Mouse (Mus musculus): ENCODE results near the gene Cfap161. TPM values are rescaled to one million over a fixed set of nuclear protein-coding genes. Genes with fewer than 3 reads are reported as not detected.

Cfap161 gene
- polyA plus RNA-seq (2012; fragmentation: generic; extraction: Trizol): 0.08 TPM

GRCm38 (mm10) chr7:83794705-83795104, at the start of gene Cfap161:
Gene Cfap161, minus strand, starts transcription at chr7:83794880.
- Histone ChIP-seq H3K36me3 (ENCODE audit: control insufficient read depth, insufficient read depth) (no peaks in the 10 kb centered on the region), H3K4me3 (no peak within 1 kb of the TSS), H3K79me2 (ENCODE audit: control insufficient read depth, insufficient read depth) (no peaks in the 10 kb centered on the region), H3ac (ENCODE audit: control insufficient read depth, insufficient read length) (no peak within 1 kb of the TSS), H3K4me2 (ENCODE audit: low read depth) (peak within 1 kb of the TSS; percentile 30), H3K27me3 (ENCODE audit: control insufficient read depth, insufficient read depth, insufficient read length) (no peaks in the 10 kb centered on the region)
- TF ChIP-seq MYOG (IDR thresholded peaks at IDR 0.05; ENCODE audit: control insufficient read depth in 1 of 3, insufficient read depth in 1 of 3, insufficient read length in 2 of 3, low read depth in 2 of 3) (no peak), MAX (IDR thresholded peaks at IDR 0.05; ENCODE audit: low read depth) (no peak), POLR2A (IDR thresholded peaks at IDR 0.05; ENCODE audit: insufficient read length, low read depth) (no peak), USF1 (IDR thresholded peaks at IDR 0.05; ENCODE audit: low read depth) (no peak), CEBPB (IDR thresholded peaks at IDR 0.05; ENCODE audit: insufficient read depth, poor library complexity, severe bottlenecking) (no peak), REST (IDR thresholded peaks at IDR 0.05; ENCODE audit: insufficient read depth, insufficient read length) (no peak), TCF12 (IDR thresholded peaks at IDR 0.05; ENCODE audit: insufficient read depth, poor library complexity, severe bottlenecking) (no peak), TCF3 (IDR thresholded peaks at IDR 0.05; ENCODE audit: insufficient read length, low read depth) (no peak), MYOD1 (IDR thresholded peaks at IDR 0.05; ENCODE audit: control insufficient read depth in 1 of 3, insufficient read length in 2 of 3, low read depth in 2 of 3) (no peak), POLR2AphosphoS2 (IDR thresholded peaks at IDR 0.05; ENCODE audit: insufficient read length, low read depth) (no peak), SRF (IDR thresholded peaks at IDR 0.05; ENCODE audit: control insufficient read depth, insufficient read length, low read depth) (no peak), E2F4 (IDR thresholded peaks at IDR 0.05; ENCODE audit: insufficient read depth) (no peak)

GRCm38 (mm10) chr7:83842486-83843259, 48.0 kb upstream of the Cfap161 start:
- no peak overlapping the region for H3K4me3 ChIP-seq
- H3K4me2 ChIP-seq (ENCODE audit: low read depth): no peak overlapping the region
- no peaks in the 10 kb centered on the region for H3K27me3 ChIP-seq (ENCODE audit: control insufficient read depth, insufficient read depth, insufficient read length)
- TF ChIP-seq POLR2A (IDR thresholded peaks at IDR 0.05; ENCODE audit: insufficient read length, low read depth): no peak
- no peak for TF ChIP-seq MYOG (IDR thresholded peaks at IDR 0.05; ENCODE audit: control insufficient read depth in 1 of 3, insufficient read depth in 1 of 3, insufficient read length in 2 of 3, low read depth in 2 of 3)
- TF ChIP-seq MYOD1 (IDR thresholded peaks at IDR 0.05; ENCODE audit: control insufficient read depth in 1 of 3, insufficient read length in 2 of 3, low read depth in 2 of 3): no peak
- no peak for TF ChIP-seq REST (IDR thresholded peaks at IDR 0.05; ENCODE audit: insufficient read depth, insufficient read length)
- TF ChIP-seq SRF (IDR thresholded peaks at IDR 0.05; ENCODE audit: control insufficient read depth, insufficient read length, low read depth): no peak
- no peak overlapping the region for H3ac ChIP-seq (ENCODE audit: control insufficient read depth, insufficient read length)
- no peaks in the 10 kb centered on the region for H3K79me2 ChIP-seq (ENCODE audit: control insufficient read depth, insufficient read depth)
- H3K36me3 ChIP-seq (ENCODE audit: control insufficient read depth, insufficient read depth): no peaks in the 10 kb centered on the region

GRCm38 (mm10) chr7:83840076-83840475, 45.4 kb upstream of the Cfap161 start:
- no peak overlapping the region for H3K4me3 ChIP-seq
- TF ChIP-seq TCF12 (IDR thresholded peaks at IDR 0.05; ENCODE audit: insufficient read depth, poor library complexity, severe bottlenecking) (no peak), USF1 (IDR thresholded peaks at IDR 0.05; ENCODE audit: low read depth) (no peak), E2F4 (IDR thresholded peaks at IDR 0.05; ENCODE audit: insufficient read depth) (no peak), SRF (IDR thresholded peaks at IDR 0.05; ENCODE audit: control insufficient read depth, insufficient read length, low read depth) (no peak), REST (IDR thresholded peaks at IDR 0.05; ENCODE audit: insufficient read depth, insufficient read length) (no peak), POLR2AphosphoS2 (IDR thresholded peaks at IDR 0.05; ENCODE audit: insufficient read length, low read depth) (no peak), CEBPB (IDR thresholded peaks at IDR 0.05; ENCODE audit: insufficient read depth, poor library complexity, severe bottlenecking) (no peak), POLR2A (IDR thresholded peaks at IDR 0.05; ENCODE audit: insufficient read length, low read depth) (no peak), MAX (IDR thresholded peaks at IDR 0.05; ENCODE audit: low read depth) (no peak), MYOG (IDR thresholded peaks at IDR 0.05; ENCODE audit: control insufficient read depth in 1 of 3, insufficient read depth in 1 of 3, insufficient read length in 2 of 3, low read depth in 2 of 3) (no peak)
- no peaks in the 10 kb centered on the region for H3K79me2 ChIP-seq (ENCODE audit: control insufficient read depth, insufficient read depth)
- no peak overlapping the region for H3K4me2 ChIP-seq (ENCODE audit: low read depth)
- no peak overlapping the region for H3ac ChIP-seq (ENCODE audit: control insufficient read depth, insufficient read length)
- H3K36me3 ChIP-seq (ENCODE audit: control insufficient read depth, insufficient read depth): no peaks in the 10 kb centered on the region
- no peaks in the 10 kb centered on the region for H3K27me3 ChIP-seq (ENCODE audit: control insufficient read depth, insufficient read depth, insufficient read length)

GRCm38 (mm10) chr7:83838525-83839224, 44.0 kb upstream of the Cfap161 start:
- no peaks in the 10 kb centered on the region for H3K36me3 ChIP-seq (ENCODE audit: control insufficient read depth, insufficient read depth)
- TF ChIP-seq CEBPB (IDR thresholded peaks at IDR 0.05; ENCODE audit: insufficient read depth, poor library complexity, severe bottlenecking) (peak; percentile 88; the same call in 1 of the 2 replicates), E2F4 (IDR thresholded peaks at IDR 0.05; ENCODE audit: insufficient read depth) (no peak)
- no peak overlapping the region for H3ac ChIP-seq (ENCODE audit: control insufficient read depth, insufficient read length)
- no peaks in the 10 kb centered on the region for H3K79me2 ChIP-seq (ENCODE audit: control insufficient read depth, insufficient read depth)
- no peak overlapping the region for H3K4me3 ChIP-seq
- H3K27me3 ChIP-seq (ENCODE audit: control insufficient read depth, insufficient read depth, insufficient read length): no peaks in the 10 kb centered on the region
- H3K4me2 ChIP-seq (ENCODE audit: low read depth): peak overlapping the region; percentile 16

- Histone ChIP-seq H3K27me3 (ENCODE audit: control insufficient read depth, insufficient read depth, insufficient read length) (no peaks in the 10 kb centered on the region), H3K36me3 (ENCODE audit: control insufficient read depth, insufficient read depth) (no peaks in the 10 kb centered on the region), H3K4me2 (ENCODE audit: low read depth) (no peak overlapping the region), H3K4me3 (no peak overlapping the region), H3K79me2 (ENCODE audit: control insufficient read depth, insufficient read depth) (no peaks in the 10 kb centered on the region), H3ac (ENCODE audit: control insufficient read depth, insufficient read length) (no peak overlapping the region)
- TF ChIP-seq POLR2A (IDR thresholded peaks at IDR 0.05; ENCODE audit: insufficient read length, low read depth) (no peak), TCF3 (IDR thresholded peaks at IDR 0.05; ENCODE audit: insufficient read length, low read depth) (no peak), REST (IDR thresholded peaks at IDR 0.05; ENCODE audit: insufficient read depth, insufficient read length) (no peak), CEBPB (IDR thresholded peaks at IDR 0.05; ENCODE audit: insufficient read depth, poor library complexity, severe bottlenecking) (no peak), MYOD1 (IDR thresholded peaks at IDR 0.05; ENCODE audit: control insufficient read depth in 1 of 3, insufficient read length in 2 of 3, low read depth in 2 of 3) (no peak), USF1 (IDR thresholded peaks at IDR 0.05; ENCODE audit: low read depth) (no peak), TCF12 (IDR thresholded peaks at IDR 0.05; ENCODE audit: insufficient read depth, poor library complexity, severe bottlenecking) (no peak), MYOG (IDR thresholded peaks at IDR 0.05; ENCODE audit: control insufficient read depth in 1 of 3, insufficient read depth in 1 of 3, insufficient read length in 2 of 3, low read depth in 2 of 3) (no peak), SRF (IDR thresholded peaks at IDR 0.05; ENCODE audit: control insufficient read depth, insufficient read length, low read depth) (no peak)
Measured at GRCm38 (mm10) chr7:83829355-83829754, 34.7 kb upstream of the Cfap161 start.

All from myocyte (in vitro differentiated cells).